Mouse (Mus musculus) limb, embryonic 14.5 days (tissue): ENCODE measurements around the gene Atp5l. TPM values are rescaled to one million over a fixed set of nuclear protein-coding genes. Genes with fewer than 3 reads are reported as not detected.
"Not testable (repeated sequence)": the region's sequence is repeated elsewhere in the genome, so short reads cannot be mapped to it uniquely, and the experiment has no call there.

Experiments
- ATAC-seq: fragments of 200-750 bp; cut with Nextera tagmentation; 2 replicates; pipeline ENCODE4 v1.8.0; 2017; ENCODE audit warnings: low read depth, moderate number of reproducible peaks, moderate TSS enrichment; ENCODE audit not compliant: low FRiP score
- DNase-seq: peaks from one replicate; pipeline ENCODE4 v3.0.0-alpha.2; 2015; ENCODE audit warnings: low spot score
- H3K27ac ChIP-seq: fragments of 300-500 bp; sonication (generic); replicated peaks from 2 replicates; pipeline ENCODE4 v1.5.1; 2014; ENCODE audit warnings: low read depth, mild to moderate bottlenecking, low read length, moderate library complexity, mixed read lengths
- H3K27me3 ChIP-seq: fragments of 300-500 bp; sonication (generic); 2 replicates; pipeline ENCODE4 v1.6.1; 2014; ENCODE audit warnings: low read length, mixed read lengths; ENCODE audit not compliant: control insufficient read depth, insufficient read depth
- H3K36me3 ChIP-seq: fragments of 300-500 bp; sonication (generic); 2 replicates; pipeline ENCODE4 v1.6.1; 2014; ENCODE audit warnings: mild to moderate bottlenecking, low read length, moderate library complexity, mixed read lengths; ENCODE audit not compliant: control insufficient read depth, insufficient read depth
- H3K4me1 ChIP-seq: fragments of 300-500 bp; sonication (generic); 2 replicates; pipeline ENCODE4 v1.6.1; 2014; ENCODE audit warnings: antibody characterized with exemption, low read length, mixed read lengths; ENCODE audit not compliant: control insufficient read depth, insufficient read depth
- H3K4me2 ChIP-seq: fragments of 300-500 bp; sonication (generic); replicated peaks from 2 replicates; pipeline ENCODE4 v1.6.1; 2014; ENCODE audit warnings: low read depth, mild to moderate bottlenecking, low read length, moderate library complexity; ENCODE audit not compliant: severe bottlenecking
- H3K4me3 ChIP-seq: fragments of 300-500 bp; sonication (generic); replicated peaks from 2 replicates; pipeline ENCODE4 v1.5.1; 2014; ENCODE audit warnings: low read length
- H3K9ac ChIP-seq: fragments of 300-500 bp; sonication (generic); 2 replicates; pipeline ENCODE4 v1.6.1; 2014; ENCODE audit warnings: mild to moderate bottlenecking, low read depth, low read length, moderate library complexity; ENCODE audit not compliant: severe bottlenecking
- H3K9me3 ChIP-seq: fragments of 300-500 bp; sonication (generic); 2 replicates; pipeline ENCODE4 v1.6.1; 2016; ENCODE audit warnings: low read length; ENCODE audit not compliant: control insufficient read depth
- POLR2A ChIP-seq: fragments of 200-500 bp; IDR thresholded peaks from 2 replicates; pipeline ENCODE4 v1.8.0; 2012; ENCODE audit warnings: inconsistent platforms, mild to moderate bottlenecking, moderate library complexity, borderline replicate concordance; ENCODE audit not compliant: insufficient read depth, insufficient read length; ENCODE audit errors: extremely low read depth
- WGBS: fragments of 180-500 bp; shearing (Covaris S2); extraction: QIAGEN DNeasy Blood & Tissue Kit; methylation state at CpG from one replicate; pipeline ENCODE4 v1.1.7; 2014; 5-methylcytosine and 5-hydroxymethylcytosine counted together
- polyA plus RNA-seq, 2 experiments: library from polyadenylated mRNA; depleted of rRNA in 1 of 2; stranded (reverse) in 1 of 2; unstranded in 1 of 2; fragments of >200 nt; fragmentation: Nextera tagmentation in 1 of 2; extraction: Ambion mirVana in 1 of 2; gene quantifications; 2 replicates each; pipeline versions ENCODE4 v1.2.1 to v1.2.3; 2012 to 2014

The Atp5l gene
- 477 and 525 TPM in 2 replicates for polyA plus RNA-seq (2012; rRNA removed)
- polyA plus RNA-seq (2014; fragmentation: Nextera tagmentation; extraction: Ambion mirVana) = 663 and 764 TPM in 2 replicates

GRCm38 (mm10) chr9:44920374-44921122 lies at the start of gene Atp5l:
TSS of gene Atp5l (minus strand) at chr9:44920742.
- Histone ChIP-seq H3K27ac (peak within 1 kb of the TSS; percentile 78), H3K4me2 (peak within 1 kb of the TSS; percentile 69), H3K27me3 (no peaks in the 10 kb centered on the region), H3K9ac (peak within 1 kb of the TSS; percentile 88), H3K4me3 (peak within 1 kb of the TSS; percentile 94), H3K9me3 (no peaks in the 10 kb centered on the region), H3K36me3 (peaks cover 6% of the 10 kb centered on the region), H3K4me1 (peaks cover 5% of the 10 kb centered on the region; the same call in 1 of the 2 replicates)
- ATAC-seq = peak; percentile 93
- DNase-seq = peak; percentile 100
- WGBS = under 1% methylated on average over 44 of the region's 48 CpGs
- 0 out of 2 replicates have a peak, but pooled peaks have one; percentile 41 for TF ChIP-seq POLR2A

GRCm38 (mm10) chr9:44969450-44969849 lies 48.9 kb upstream of the Atp5l start:
- no peak overlapping the region for H3K9ac ChIP-seq
- TF ChIP-seq POLR2A = no peak
- 62% methylated on average over 1 of the region's 1 CpGs for WGBS
- H3K4me2 ChIP-seq = no peak overlapping the region
- DNase-seq = no peak
- ATAC-seq = no peak
- H3K27ac ChIP-seq = no peak overlapping the region
- 0 out of 2 replicates have a peak, but pooled peaks cover 3% of the 10 kb centered on the region for H3K27me3 ChIP-seq
- no peak overlapping the region for H3K4me3 ChIP-seq
- no peaks in the 10 kb centered on the region for H3K9me3 ChIP-seq
- peaks cover 4% of the 10 kb centered on the region for H3K4me1 ChIP-seq
- H3K36me3 ChIP-seq = no peaks in the 10 kb centered on the region

DNA sequence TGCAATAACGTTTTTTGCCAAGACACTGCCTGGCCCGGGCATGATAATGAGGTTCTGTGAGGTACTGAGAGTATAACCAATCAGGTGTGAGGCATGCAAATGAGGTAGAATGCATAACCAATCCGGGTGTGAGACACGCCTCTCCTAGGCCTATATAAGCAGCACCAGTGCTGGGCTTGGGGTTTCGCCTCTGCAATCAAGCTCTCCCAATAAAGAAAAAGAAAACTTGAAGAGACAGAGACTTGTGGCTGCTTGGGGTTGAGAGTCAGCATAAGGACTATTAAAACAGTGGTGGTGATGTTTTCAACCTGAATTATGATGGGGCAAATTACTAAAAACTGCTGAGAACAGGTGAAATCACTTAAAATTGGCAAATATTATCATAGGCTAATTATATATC lies 47.2 kb upstream of the Atp5l start:
- WGBS = 86% methylated on average over 5 of the region's 5 CpGs
- ATAC-seq, H3K9ac ChIP-seq, H3K36me3 ChIP-seq, H3K4me2 ChIP-seq, H3K27me3 ChIP-seq, DNase-seq, H3K4me3 ChIP-seq, H3K4me1 ChIP-seq, H3K27ac ChIP-seq, H3K9me3 ChIP-seq: not testable (repeated sequence)

DNA sequence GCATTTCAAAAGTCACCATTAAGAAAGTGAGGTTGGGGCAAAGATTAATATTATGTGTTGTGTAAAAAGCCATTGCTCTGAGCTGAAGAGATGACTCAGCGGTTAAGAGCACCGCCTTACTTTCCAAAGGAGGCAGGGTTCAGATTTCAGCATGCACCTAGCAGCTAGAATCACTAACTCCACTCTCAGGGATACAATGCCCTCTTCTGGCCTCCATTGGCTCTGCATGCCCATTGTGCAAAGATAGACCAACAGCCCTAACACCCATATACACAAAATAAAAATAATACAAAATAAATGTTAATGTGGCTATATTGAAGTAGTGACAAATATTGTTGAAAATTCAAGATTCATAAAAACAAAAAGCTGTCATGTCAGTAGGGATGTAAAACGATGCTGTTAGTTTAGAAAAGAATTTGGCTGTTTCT lies 46.3 kb upstream of the Atp5l start:
- DNase-seq = peak; percentile 78
- Histone ChIP-seq H3K27ac (no peak overlapping the region), H3K4me1 (peaks cover 4% of the 10 kb centered on the region), H3K9ac (no peak overlapping the region), H3K27me3 (no peaks in the 10 kb centered on the region), H3K4me2 (no peak overlapping the region), H3K4me3 (no peak overlapping the region), H3K36me3 (peaks cover 5% of the 10 kb centered on the region; the same call in 1 of the 2 replicates), H3K9me3 (no peaks in the 10 kb centered on the region)
- ATAC-seq = no peak
- 24% methylated on average over 3 of the region's 3 CpGs for WGBS
- no peak for TF ChIP-seq POLR2A

DNA sequence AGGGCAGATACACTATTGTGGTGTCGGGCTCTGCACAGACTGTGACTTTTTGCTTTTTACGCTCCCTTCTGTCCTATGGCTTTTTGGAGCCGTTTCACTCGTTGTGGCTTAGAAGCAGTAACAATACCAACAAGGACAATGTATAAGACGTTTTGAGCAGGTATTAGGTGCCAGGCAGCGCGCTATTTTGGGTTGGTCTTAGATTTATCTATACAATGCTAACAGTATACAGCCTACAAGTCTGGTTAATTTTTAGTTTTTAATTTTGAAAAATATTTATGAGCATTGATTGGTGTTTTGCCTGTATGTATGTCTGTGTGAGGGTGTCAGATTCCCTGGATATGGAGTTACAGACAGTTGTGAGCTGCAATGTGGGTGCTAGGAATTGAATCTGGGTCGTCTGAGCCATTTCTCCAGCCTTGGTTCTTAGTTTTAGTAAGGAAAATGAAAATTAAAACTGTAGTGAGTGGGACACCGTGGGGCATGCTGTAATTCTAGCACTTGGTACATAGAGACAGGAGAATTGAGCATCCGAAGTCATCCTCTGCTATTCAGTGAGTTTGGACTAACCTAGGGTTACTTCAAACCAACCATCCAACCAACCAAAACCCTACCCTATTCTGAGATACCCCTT lies 45.4 kb upstream of the Atp5l start:
- peak overlapping the region; percentile 75 for H3K4me2 ChIP-seq
- no peaks in the 10 kb centered on the region for H3K27me3 ChIP-seq
- ATAC-seq (no peak; the same call in 1 of the 2 replicates), DNase-seq (no peak)
- no peaks in the 10 kb centered on the region for H3K9me3 ChIP-seq
- peak overlapping the region; percentile 83 for H3K4me3 ChIP-seq
- H3K27ac ChIP-seq = no peak overlapping the region; the same call in 1 of the 2 replicates
- 15% methylated on average over 10 of the region's 10 CpGs for WGBS
- no peak for TF ChIP-seq POLR2A
- peaks cover 12% of the 10 kb centered on the region for H3K36me3 ChIP-seq
- no peak overlapping the region; the same call in 1 of the 2 replicates for H3K9ac ChIP-seq
- peaks cover 4% of the 10 kb centered on the region for H3K4me1 ChIP-seq
